Mouse (Mus musculus): Measurements from ENCODE around the gene Krt19. TPM values are rescaled to one million over a fixed set of nuclear protein-coding genes. Genes with fewer than 3 reads are reported as not detected.

The Krt19 gene
- polyA plus RNA-seq, 1 experiment from 2014 or later = 17.6 TPM

Other genes with a start within 250 kb of the Krt19 start
- gene Krtap31-1, start 240.7 kb downstream of the Krt19 start, polyA plus RNA-seq (2016; fragmentation: Nextera tagmentation; extraction: Ambion mirVana) = not detected in 2 replicates
- gene Gm11565, start 233.9 kb downstream of the Krt19 start, polyA plus RNA-seq (2016; fragmentation: Nextera tagmentation; extraction: Ambion mirVana) = not detected in 2 replicates
- not detected in 2 replicates for gene Krtap31-2, start 212.4 kb downstream of the Krt19 start, polyA plus RNA-seq (2016; fragmentation: Nextera tagmentation; extraction: Ambion mirVana)
- gene Krtap9-5, start 200.2 kb downstream of the Krt19 start, polyA plus RNA-seq (2016; fragmentation: Nextera tagmentation; extraction: Ambion mirVana) = not detected in 2 replicates
- not detected in 2 replicates for gene Krtap29-1, start 169.6 kb downstream of the Krt19 start, polyA plus RNA-seq (2016; fragmentation: Nextera tagmentation; extraction: Ambion mirVana)
- gene Krtap16-1, start 162.1 kb downstream of the Krt19 start, polyA plus RNA-seq (2016; fragmentation: Nextera tagmentation; extraction: Ambion mirVana) = not detected in 2 replicates
- gene Krtap17-1, start 154.7 kb downstream of the Krt19 start, polyA plus RNA-seq (2016; fragmentation: Nextera tagmentation; extraction: Ambion mirVana) = 0.29 TPM in 1 of 2 replicates, not detected in the other
- gene Krt33a, start 132.5 kb downstream of the Krt19 start, polyA plus RNA-seq (2016; fragmentation: Nextera tagmentation; extraction: Ambion mirVana) = 0.15 TPM in 1 of 2 replicates, not detected in the other
- 0.23 and 0.40 TPM in 2 replicates for gene Krt33b, start 118.8 kb downstream of the Krt19 start, polyA plus RNA-seq (2016; fragmentation: Nextera tagmentation; extraction: Ambion mirVana)
- not detected in 2 replicates for gene Krt34, start 107.1 kb downstream of the Krt19 start, polyA plus RNA-seq (2016; fragmentation: Nextera tagmentation; extraction: Ambion mirVana)
- gene Krt31, start 98.1 kb downstream of the Krt19 start, polyA plus RNA-seq (2016; fragmentation: Nextera tagmentation; extraction: Ambion mirVana) = not detected in 2 replicates
- not detected in 2 replicates for gene Krt32, start 60.4 kb downstream of the Krt19 start, polyA plus RNA-seq (2016; fragmentation: Nextera tagmentation; extraction: Ambion mirVana)
- not detected in 2 replicates for gene Krt35, start 52.4 kb downstream of the Krt19 start, polyA plus RNA-seq (2016; fragmentation: Nextera tagmentation; extraction: Ambion mirVana)
- gene Krt36, start 43.0 kb downstream of the Krt19 start, polyA plus RNA-seq (2016; fragmentation: Nextera tagmentation; extraction: Ambion mirVana) = 0.09 TPM in 1 of 2 replicates, not detected in the other
- gene Krt13, start 27.1 kb downstream of the Krt19 start, polyA plus RNA-seq (2016; fragmentation: Nextera tagmentation; extraction: Ambion mirVana) = not detected in 2 replicates
- gene Krt15, start 12.7 kb downstream of the Krt19 start, polyA plus RNA-seq (2016; fragmentation: Nextera tagmentation; extraction: Ambion mirVana) = 73.4 and 93.1 TPM in 2 replicates
- gene Krt9, start 44.6 kb upstream of the Krt19 start, polyA plus RNA-seq (2016; fragmentation: Nextera tagmentation; extraction: Ambion mirVana) = not detected in 2 replicates
- 110 and 120 TPM in 2 replicates for gene Krt14, start 58.9 kb upstream of the Krt19 start, polyA plus RNA-seq (2016; fragmentation: Nextera tagmentation; extraction: Ambion mirVana)
- gene Krt16, start 100.2 kb upstream of the Krt19 start, polyA plus RNA-seq (2016; fragmentation: Nextera tagmentation; extraction: Ambion mirVana) = not detected in 2 replicates
- gene Krt17, start 112.4 kb upstream of the Krt19 start, polyA plus RNA-seq (2016; fragmentation: Nextera tagmentation; extraction: Ambion mirVana) = 8.1 and 12.4 TPM in 2 replicates
- not detected in 2 replicates for gene Krt42, start 121.2 kb upstream of the Krt19 start, polyA plus RNA-seq (2016; fragmentation: Nextera tagmentation; extraction: Ambion mirVana)
- 1,469 and 1,519 TPM in 2 replicates for gene Eif1, start 171.2 kb upstream of the Krt19 start, polyA plus RNA-seq (2016; fragmentation: Nextera tagmentation; extraction: Ambion mirVana)
- not detected in 2 replicates for gene Gast, start 185.7 kb upstream of the Krt19 start, polyA plus RNA-seq (2016; fragmentation: Nextera tagmentation; extraction: Ambion mirVana)
- gene Hap1, start 207.5 kb upstream of the Krt19 start, polyA plus RNA-seq (2016; fragmentation: Nextera tagmentation; extraction: Ambion mirVana) = 10.6 and 13.4 TPM in 2 replicates
- 70.6 and 74.0 TPM in 2 replicates for gene Jup, start 249.1 kb upstream of the Krt19 start, polyA plus RNA-seq (2016; fragmentation: Nextera tagmentation; extraction: Ambion mirVana)

Data from embryonic facial prominence, embryonic 12.5 days (tissue).